Mouse (Mus musculus) embryonic fibroblast, embryonic 13.5 days (primary cell): Measurements from ENCODE around the gene Slc4a10.

Experiments used
- CTCF ChIP-seq: IDR thresholded peaks from 2 replicates; pipeline ENCODE4 v1.5.1; 2011; ENCODE audit warnings: mild to moderate bottlenecking, control low read depth, low read length, moderate library complexity, borderline replicate concordance; ENCODE audit not compliant: insufficient read depth
- POLR2A ChIP-seq: IDR thresholded peaks from 2 replicates; pipeline ENCODE4 v1.6.1; 2011; ENCODE audit warnings: low read depth, mild to moderate bottlenecking, control low read depth, low read length, moderate library complexity

GRCm38 (mm10) chr2:62373692-62374091 is 327.4 kb downstream of the Slc4a10 start:
- no peak for TF ChIP-seq POLR2A
- TF ChIP-seq CTCF: no peak
